Mouse (Mus musculus) hindbrain, embryonic 14.5 days (tissue): ENCODE results near the gene Slc12a9. TPM values are rescaled to one million over a fixed set of nuclear protein-coding genes. Genes with fewer than 3 reads are reported as not detected.

Source experiments
- ATAC-seq: fragments of 200-750 bp; cut with Nextera tagmentation; 2 replicates; pipeline ENCODE4 v1.8.0; 2017; ENCODE audit warnings: moderate number of reproducible peaks, mild to moderate bottlenecking, moderate TSS enrichment, moderate library complexity; ENCODE audit not compliant: low FRiP score
- DNase-seq: peaks from one replicate; pipeline ENCODE4 v3.0.0-alpha.2; 2015; ENCODE audit warnings: low spot score
- H3K27ac ChIP-seq: fragments of 300-500 bp; sonication (generic); 2 replicates; pipeline ENCODE4 v1.5.1; 2014; ENCODE audit warnings: mild to moderate bottlenecking, moderate library complexity
- H3K27me3 ChIP-seq: fragments of 300-500 bp; sonication (generic); 2 replicates; pipeline ENCODE4 v1.6.1; 2014; ENCODE audit warnings: mild to moderate bottlenecking, low read length, mixed read lengths; ENCODE audit not compliant: control insufficient read depth, insufficient read depth
- H3K36me3 ChIP-seq: fragments of 300-500 bp; sonication (generic); replicated peaks from 2 replicates; pipeline ENCODE4 v1.6.1; 2014; ENCODE audit not compliant: control insufficient read depth, insufficient read depth
- H3K4me1 ChIP-seq: fragments of 300-500 bp; sonication (generic); replicated peaks from 2 replicates; pipeline ENCODE4 v1.6.1; 2014; ENCODE audit warnings: antibody characterized with exemption, low read length, mixed read lengths; ENCODE audit not compliant: control insufficient read depth, insufficient read depth
- H3K4me2 ChIP-seq: fragments of 300-500 bp; sonication (generic); replicated peaks from 2 replicates; pipeline ENCODE4 v1.6.1; 2014; ENCODE audit warnings: mild to moderate bottlenecking, moderate library complexity
- H3K4me3 ChIP-seq: fragments of 300-500 bp; sonication (generic); replicated peaks from 2 replicates; pipeline ENCODE4 v1.5.1; 2014; ENCODE audit warnings: mild to moderate bottlenecking, low read length
- H3K9ac ChIP-seq: fragments of 300-500 bp; sonication (generic); 2 replicates; pipeline ENCODE4 v1.6.1; 2014
- H3K9me3 ChIP-seq: fragments of 300-500 bp; sonication (generic); 2 replicates; pipeline ENCODE4 v1.6.1; 2016; ENCODE audit warnings: low read length; ENCODE audit not compliant: control insufficient read depth
- WGBS: fragments of 180-500 bp; shearing (Covaris S2); extraction: QIAGEN DNeasy Blood & Tissue Kit; methylation state at CpG from one replicate; pipeline ENCODE4 v1.1.7; 2014; 5-methylcytosine and 5-hydroxymethylcytosine counted together
- polyA plus RNA-seq: library from polyadenylated mRNA; unstranded; fragments of >200 nt; fragmentation: Nextera tagmentation; extraction: Ambion mirVana; gene quantifications from 2 replicates; pipeline ENCODE4 v1.2.1, GENCODE M21; 2014

Gene Slc12a9
- 14.9 and 17.6 TPM in 2 replicates for polyA plus RNA-seq

GRCm38 (mm10) chr5:137333512-137334174, at the start of gene Slc12a9:
Gene Slc12a9 (minus strand): TSS chr5:137333597.
- H3K27me3 ChIP-seq, result no peaks in the 10 kb centered on the region
- H3K9ac ChIP-seq, result peak within 1 kb of the TSS; percentile 81
- H3K4me3 ChIP-seq, result peak within 1 kb of the TSS; percentile 59
- under 1% methylated on average over 44 of the region's 44 CpGs for WGBS
- peak; percentile 91 for ATAC-seq
- H3K4me2 ChIP-seq, result peak within 1 kb of the TSS; percentile 70
- H3K27ac ChIP-seq, result peak within 1 kb of the TSS; percentile 76
- H3K36me3 ChIP-seq, result peaks cover 6% of the 10 kb centered on the region; the same call in 1 of the 2 replicates
- DNase-seq, result peak; percentile 96
- no peaks in the 10 kb centered on the region for H3K9me3 ChIP-seq
- H3K4me1 ChIP-seq, result peaks cover 13% of the 10 kb centered on the region

- H3K27me3 ChIP-seq, result no peaks in the 10 kb centered on the region
- H3K27ac ChIP-seq, result no peak overlapping the region
- no peak for ATAC-seq
- peak; percentile 71 for DNase-seq
- H3K4me3 ChIP-seq, result no peak overlapping the region
- no peak overlapping the region for H3K4me2 ChIP-seq
- no peaks in the 10 kb centered on the region for H3K9me3 ChIP-seq
- H3K36me3 ChIP-seq, result no peaks in the 10 kb centered on the region
- no peaks in the 10 kb centered on the region; the same call in 1 of the 2 replicates for H3K4me1 ChIP-seq
- no peak overlapping the region for H3K9ac ChIP-seq
- WGBS, result 62% methylated on average over 4 of the region's 4 CpGs
These were observed 47.8 kb upstream of the Slc12a9 start for GRCm38 (mm10) chr5:137381152-137381551.

- ATAC-seq (no peak), DNase-seq (no peak)
- peaks cover 9% of the 10 kb centered on the region; the same call in 1 of the 2 replicates for H3K36me3 ChIP-seq
- no peak overlapping the region for H3K4me2 ChIP-seq
- H3K27ac ChIP-seq, result no peak overlapping the region
- H3K9ac ChIP-seq, result no peak overlapping the region
- H3K4me1 ChIP-seq, result no peaks in the 10 kb centered on the region; the same call in 1 of the 2 replicates
- no peaks in the 10 kb centered on the region for H3K9me3 ChIP-seq
- 39% methylated on average over 11 of the region's 15 CpGs for WGBS
- no peaks in the 10 kb centered on the region for H3K27me3 ChIP-seq
- H3K4me3 ChIP-seq, result no peak overlapping the region
These were observed 44.2 kb upstream of the Slc12a9 start for GRCm38 (mm10) chr5:137377603-137378002.

- Histone ChIP-seq H3K4me2 (no peak overlapping the region), H3K4me1 (no peaks in the 10 kb centered on the region; the same call in 1 of the 2 replicates), H3K36me3 (peaks cover 13% of the 10 kb centered on the region; the same call in 1 of the 2 replicates), H3K27me3 (no peaks in the 10 kb centered on the region), H3K27ac (no peak overlapping the region), H3K9ac (no peak overlapping the region), H3K4me3 (no peak overlapping the region), H3K9me3 (no peaks in the 10 kb centered on the region)
- ATAC-seq (no peak), DNase-seq (no peak)
- 30% methylated on average over 10 of the region's 11 CpGs for WGBS
These were observed 43.8 kb upstream of the Slc12a9 start for GRCm38 (mm10) chr5:137377176-137377575.

- Histone ChIP-seq H3K4me2 (no peak overlapping the region), H3K36me3 (peaks cover 14% of the 10 kb centered on the region; the same call in 1 of the 2 replicates), H3K27ac (no peak overlapping the region), H3K4me1 (no peaks in the 10 kb centered on the region; the same call in 1 of the 2 replicates), H3K9me3 (no peaks in the 10 kb centered on the region), H3K9ac (no peak overlapping the region), H3K27me3 (no peaks in the 10 kb centered on the region), H3K4me3 (no peak overlapping the region)
- 57% methylated on average over 9 of the region's 9 CpGs for WGBS
- no peak for ATAC-seq
- no peak for DNase-seq
These were observed 43.3 kb upstream of the Slc12a9 start for GRCm38 (mm10) chr5:137376722-137377121.

GRCm38 (mm10) chr5:137376198-137376597, 42.8 kb upstream of the Slc12a9 start:
- H3K4me1 ChIP-seq, result no peaks in the 10 kb centered on the region; the same call in 1 of the 2 replicates
- no peak for ATAC-seq
- no peaks in the 10 kb centered on the region for H3K9me3 ChIP-seq
- peaks cover 14% of the 10 kb centered on the region; the same call in 1 of the 2 replicates for H3K36me3 ChIP-seq
- H3K27me3 ChIP-seq, result no peaks in the 10 kb centered on the region
- H3K4me2 ChIP-seq, result no peak overlapping the region
- DNase-seq, result no peak
- H3K4me3 ChIP-seq, result no peak overlapping the region
- no peak overlapping the region for H3K27ac ChIP-seq
- H3K9ac ChIP-seq, result no peak overlapping the region
- 41% methylated on average over 7 of the region's 7 CpGs for WGBS

GRCm38 (mm10) chr5:137375627-137376026, 42.2 kb upstream of the Slc12a9 start:
- WGBS, result 33% methylated on average over 2 of the region's 2 CpGs
- Histone ChIP-seq H3K4me2 (no peak overlapping the region), H3K9me3 (no peaks in the 10 kb centered on the region), H3K4me3 (no peak overlapping the region), H3K4me1 (no peaks in the 10 kb centered on the region; the same call in 1 of the 2 replicates), H3K9ac (no peak overlapping the region), H3K27me3 (no peaks in the 10 kb centered on the region), H3K27ac (no peak overlapping the region), H3K36me3 (peaks cover 20% of the 10 kb centered on the region)
- ATAC-seq (no peak), DNase-seq (no peak)

- no peak overlapping the region for H3K9ac ChIP-seq
- no peaks in the 10 kb centered on the region; the same call in 1 of the 2 replicates for H3K4me1 ChIP-seq
- no peaks in the 10 kb centered on the region for H3K9me3 ChIP-seq
- H3K27ac ChIP-seq, result no peak overlapping the region
- 94% methylated on average over 4 of the region's 4 CpGs for WGBS
- no peaks in the 10 kb centered on the region for H3K27me3 ChIP-seq
- H3K36me3 ChIP-seq, result peaks cover 23% of the 10 kb centered on the region
- ATAC-seq (no peak), DNase-seq (no peak)
- no peak overlapping the region for H3K4me2 ChIP-seq
- no peak overlapping the region for H3K4me3 ChIP-seq
These were observed 41.2 kb upstream of the Slc12a9 start for GRCm38 (mm10) chr5:137374521-137375080.

GRCm38 (mm10) chr5:137373371-137373950, 40.1 kb upstream of the Slc12a9 start:
- H3K27ac ChIP-seq, result no peak overlapping the region
- H3K4me3 ChIP-seq, result no peak overlapping the region
- ATAC-seq, result no peak
- H3K4me1 ChIP-seq, result no peaks in the 10 kb centered on the region; the same call in 1 of the 2 replicates
- no peaks in the 10 kb centered on the region for H3K27me3 ChIP-seq
- no peak overlapping the region for H3K9ac ChIP-seq
- no peak overlapping the region for H3K4me2 ChIP-seq
- DNase-seq, result no peak
- WGBS, result 89% methylated on average over 12 of the region's 12 CpGs
- H3K9me3 ChIP-seq, result no peaks in the 10 kb centered on the region
- peaks cover 23% of the 10 kb centered on the region for H3K36me3 ChIP-seq
